Mouse (Mus musculus): ENCODE data around the gene Ythdf2. TPM values are rescaled to one million over a fixed set of nuclear protein-coding genes. Genes with fewer than 3 reads are reported as not detected.
"Not testable (repeated sequence)": the region's sequence is repeated elsewhere in the genome, so short reads cannot be mapped to it uniquely, and the experiment has no call there.

Gene Ythdf2
- polyA plus RNA-seq, 1 experiment from 2014 or later, result 72.5 TPM

GRCm38 (mm10) chr4:132247451-132247997 is 35.4 kb upstream of the Ythdf2 start:
- H3K4me1 ChIP-seq (ENCODE audit: control insufficient read depth, insufficient read depth, low read length), result no peaks in the 10 kb centered on the region
- no peaks in the 10 kb centered on the region for H3K9me3 ChIP-seq (replicated peaks; ENCODE audit: control insufficient read depth, low read length)
- 72% methylated on average over 5 of the region's 5 CpGs for WGBS (ENCODE audit: insufficient replicate concordance)
- no peak overlapping the region for H3K4me2 ChIP-seq
- no peak for ATAC-seq (replicated peaks; ENCODE audit: insufficient number of reproducible peaks, low FRiP score, low TSS enrichment)
- H3K36me3 ChIP-seq (ENCODE audit: control insufficient read depth, insufficient read depth, low read length), result peaks cover 30% of the 10 kb centered on the region
- no peak overlapping the region for H3K4me3 ChIP-seq (ENCODE audit: low read depth, low read length)
- no peak overlapping the region for H3K9ac ChIP-seq (ENCODE audit: low read depth, low read length)
- H3K27ac ChIP-seq (ENCODE audit: low read depth, low read length), result no peak overlapping the region
- no peaks in the 10 kb centered on the region for H3K27me3 ChIP-seq (ENCODE audit: control insufficient read depth, insufficient read depth, low read length)

GRCm38 (mm10) chr4:132245643-132246042 is 33.5 kb upstream of the Ythdf2 start:
- Histone ChIP-seq H3K27me3 (ENCODE audit: control insufficient read depth, insufficient read depth, low read length) (no peaks in the 10 kb centered on the region), H3K36me3 (ENCODE audit: control insufficient read depth, insufficient read depth, low read length) (peaks cover 21% of the 10 kb centered on the region), H3K4me1 (ENCODE audit: control insufficient read depth, insufficient read depth, low read length) (no peaks in the 10 kb centered on the region), H3K9me3 (replicated peaks; ENCODE audit: control insufficient read depth, low read length) (no peaks in the 10 kb centered on the region), H3K27ac (ENCODE audit: low read depth, low read length) (no peak overlapping the region), H3K4me2 (no peak overlapping the region), H3K4me3 (ENCODE audit: low read depth, low read length) (no peak overlapping the region), H3K9ac (ENCODE audit: low read depth, low read length) (no peak overlapping the region)
- no peak for ATAC-seq (replicated peaks; ENCODE audit: insufficient number of reproducible peaks, low FRiP score, low TSS enrichment)
- 93% methylated on average over 3 of the region's 3 CpGs for WGBS (ENCODE audit: insufficient replicate concordance)

GRCm38 (mm10) chr4:132241208-132241607 is 29.1 kb upstream of the Ythdf2 start:
- no peaks in the 10 kb centered on the region for H3K27me3 ChIP-seq (ENCODE audit: control insufficient read depth, insufficient read depth, low read length)
- no peaks in the 10 kb centered on the region for H3K9me3 ChIP-seq (replicated peaks; ENCODE audit: control insufficient read depth, low read length)
- H3K4me1 ChIP-seq (ENCODE audit: control insufficient read depth, insufficient read depth, low read length), result no peaks in the 10 kb centered on the region
- no peak overlapping the region for H3K9ac ChIP-seq (ENCODE audit: low read depth, low read length)
- H3K36me3 ChIP-seq (ENCODE audit: control insufficient read depth, insufficient read depth, low read length), result peaks cover 25% of the 10 kb centered on the region
- no peak overlapping the region for H3K4me3 ChIP-seq (ENCODE audit: low read depth, low read length)
- WGBS (ENCODE audit: insufficient replicate concordance), result 71% methylated on average over 3 of the region's 3 CpGs
- H3K4me2 ChIP-seq, result no peak overlapping the region
- H3K27ac ChIP-seq (ENCODE audit: low read depth, low read length), result no peak overlapping the region
- ATAC-seq (replicated peaks; ENCODE audit: insufficient number of reproducible peaks, low FRiP score, low TSS enrichment), result no peak

- 54% methylated on average over 3 of the region's 3 CpGs for WGBS (ENCODE audit: insufficient replicate concordance)
These were observed 28.3 kb upstream of the Ythdf2 start for GRCm38 (mm10) chr4:132240367-132240766.

GRCm38 (mm10) chr4:132238356-132238755 is 26.3 kb upstream of the Ythdf2 start:
- Histone ChIP-seq H3K27ac (ENCODE audit: low read depth, low read length) (no peak overlapping the region), H3K4me2 (no peak overlapping the region), H3K27me3 (ENCODE audit: control insufficient read depth, insufficient read depth, low read length) (no peaks in the 10 kb centered on the region), H3K36me3 (ENCODE audit: control insufficient read depth, insufficient read depth, low read length) (peaks cover 35% of the 10 kb centered on the region), H3K9ac (ENCODE audit: low read depth, low read length) (no peak overlapping the region), H3K9me3 (replicated peaks; ENCODE audit: control insufficient read depth, low read length) (no peaks in the 10 kb centered on the region), H3K4me3 (ENCODE audit: low read depth, low read length) (no peak overlapping the region), H3K4me1 (ENCODE audit: control insufficient read depth, insufficient read depth, low read length) (no peaks in the 10 kb centered on the region)
- WGBS (ENCODE audit: insufficient replicate concordance), result 80% methylated on average over 4 of the region's 4 CpGs
- no peak for ATAC-seq (replicated peaks; ENCODE audit: insufficient number of reproducible peaks, low FRiP score, low TSS enrichment)

More at GRCm38 (mm10) chr4:132240367-132240766, 28.3 kb upstream of the Ythdf2 start:
- no peak for ATAC-seq (replicated peaks; ENCODE audit: insufficient number of reproducible peaks, low FRiP score, low TSS enrichment)
- no peaks in the 10 kb centered on the region for H3K4me1 ChIP-seq (ENCODE audit: control insufficient read depth, insufficient read depth, low read length)
- no peak overlapping the region for H3K4me3 ChIP-seq (ENCODE audit: low read depth, low read length)
- no peaks in the 10 kb centered on the region for H3K27me3 ChIP-seq (ENCODE audit: control insufficient read depth, insufficient read depth, low read length)
- no peaks in the 10 kb centered on the region for H3K9me3 ChIP-seq (replicated peaks; ENCODE audit: control insufficient read depth, low read length)
- no peak overlapping the region for H3K9ac ChIP-seq (ENCODE audit: low read depth, low read length)
- H3K36me3 ChIP-seq (ENCODE audit: control insufficient read depth, insufficient read depth, low read length), result peaks cover 26% of the 10 kb centered on the region
- H3K27ac ChIP-seq (ENCODE audit: low read depth, low read length), result no peak overlapping the region
- no peak overlapping the region for H3K4me2 ChIP-seq

- Histone ChIP-seq H3K27ac (ENCODE audit: low read depth, low read length) (no peak overlapping the region), H3K9me3 (replicated peaks; ENCODE audit: control insufficient read depth, low read length) (no peaks in the 10 kb centered on the region), H3K4me2 (no peak overlapping the region), H3K36me3 (ENCODE audit: control insufficient read depth, insufficient read depth, low read length) (peaks cover 53% of the 10 kb centered on the region), H3K9ac (ENCODE audit: low read depth, low read length) (no peak overlapping the region), H3K4me3 (ENCODE audit: low read depth, low read length) (no peak overlapping the region), H3K27me3 (ENCODE audit: control insufficient read depth, insufficient read depth, low read length) (no peaks in the 10 kb centered on the region), H3K4me1 (ENCODE audit: control insufficient read depth, insufficient read depth, low read length) (no peaks in the 10 kb centered on the region)
- ATAC-seq (replicated peaks; ENCODE audit: insufficient number of reproducible peaks, low FRiP score, low TSS enrichment), result no peak
- WGBS (ENCODE audit: insufficient replicate concordance), result 90% methylated on average over 8 of the region's 8 CpGs
These were observed 22.6 kb upstream of the Ythdf2 start for GRCm38 (mm10) chr4:132234710-132235109.

GRCm38 (mm10) chr4:132230422-132230821 is 18.3 kb upstream of the Ythdf2 start:
- H3K27ac ChIP-seq (ENCODE audit: low read depth, low read length), result no peak overlapping the region
- ATAC-seq (replicated peaks; ENCODE audit: insufficient number of reproducible peaks, low FRiP score, low TSS enrichment), result no peak
- no peaks in the 10 kb centered on the region for H3K27me3 ChIP-seq (ENCODE audit: control insufficient read depth, insufficient read depth, low read length)
- no peaks in the 10 kb centered on the region for H3K9me3 ChIP-seq (replicated peaks; ENCODE audit: control insufficient read depth, low read length)
- 93% methylated on average over 5 of the region's 5 CpGs for WGBS (ENCODE audit: insufficient replicate concordance)
- H3K4me3 ChIP-seq (ENCODE audit: low read depth, low read length), result no peak overlapping the region
- H3K36me3 ChIP-seq (ENCODE audit: control insufficient read depth, insufficient read depth, low read length), result peaks cover 64% of the 10 kb centered on the region
- no peak overlapping the region for H3K9ac ChIP-seq (ENCODE audit: low read depth, low read length)
- H3K4me2 ChIP-seq, result no peak overlapping the region
- no peaks in the 10 kb centered on the region for H3K4me1 ChIP-seq (ENCODE audit: control insufficient read depth, insufficient read depth, low read length)

GRCm38 (mm10) chr4:132222001-132222400 is 9.9 kb upstream of the Ythdf2 start:
- H3K27ac ChIP-seq (ENCODE audit: low read depth, low read length), result not testable (repeated sequence)
- peaks cover 12% of the 10 kb centered on the region for H3K36me3 ChIP-seq (ENCODE audit: control insufficient read depth, insufficient read depth, low read length)

GRCm38 (mm10) chr4:132218439-132218838 is 6.3 kb upstream of the Ythdf2 start:
- WGBS (ENCODE audit: insufficient replicate concordance), result 64% methylated on average over 4 of the region's 6 CpGs

More at GRCm38 (mm10) chr4:132222001-132222400, 9.9 kb upstream of the Ythdf2 start:
- H3K4me3 ChIP-seq (ENCODE audit: low read depth, low read length); H3K4me1 ChIP-seq (ENCODE audit: control insufficient read depth, insufficient read depth, low read length); ATAC-seq (replicated peaks; ENCODE audit: insufficient number of reproducible peaks, low FRiP score, low TSS enrichment); H3K9ac ChIP-seq (ENCODE audit: low read depth, low read length); H3K9me3 ChIP-seq (replicated peaks; ENCODE audit: control insufficient read depth, low read length); H3K27me3 ChIP-seq (ENCODE audit: control insufficient read depth, insufficient read depth, low read length); H3K4me2 ChIP-seq: not testable (repeated sequence)
- 91% methylated on average over 5 of the region's 5 CpGs for WGBS (ENCODE audit: insufficient replicate concordance)

More at GRCm38 (mm10) chr4:132218439-132218838, 6.3 kb upstream of the Ythdf2 start:
- H3K9ac ChIP-seq (ENCODE audit: low read depth, low read length); H3K9me3 ChIP-seq (replicated peaks; ENCODE audit: control insufficient read depth, low read length); H3K27me3 ChIP-seq (ENCODE audit: control insufficient read depth, insufficient read depth, low read length); H3K27ac ChIP-seq (ENCODE audit: low read depth, low read length); H3K4me3 ChIP-seq (ENCODE audit: low read depth, low read length); H3K4me1 ChIP-seq (ENCODE audit: control insufficient read depth, insufficient read depth, low read length); H3K36me3 ChIP-seq (ENCODE audit: control insufficient read depth, insufficient read depth, low read length); ATAC-seq (replicated peaks; ENCODE audit: insufficient number of reproducible peaks, low FRiP score, low TSS enrichment); H3K4me2 ChIP-seq: not testable (repeated sequence)

Data from heart, embryonic 11.5 days (tissue).